Mouse (Mus musculus): Measurements from ENCODE around the gene Gpr108. TPM values are rescaled to one million over a fixed set of nuclear protein-coding genes. Genes with fewer than 3 reads are reported as not detected.

Gpr108 gene
- polyA plus RNA-seq, 1 experiment from 2014 or later: 37.0 TPM

GRCm38 (mm10) chr17:57250461-57251160, 2.4 kb upstream of the Gpr108 start:
- H3K9ac ChIP-seq (ENCODE audit: low read depth, low read length): peak overlapping the region; percentile 81
- H3K27ac ChIP-seq (ENCODE audit: low read length): peak overlapping the region; percentile 40
- no peak for ATAC-seq
- H3K36me3 ChIP-seq (ENCODE audit: control insufficient read depth, insufficient read depth, low read length): peaks cover 12% of the 10 kb centered on the region
- H3K9me3 ChIP-seq (ENCODE audit: control insufficient read depth, low read length): no peaks in the 10 kb centered on the region
- peaks cover 21% of the 10 kb centered on the region for H3K4me1 ChIP-seq (ENCODE audit: control insufficient read depth, insufficient read depth, low read length)
- WGBS: 4% methylated on average over 33 of the region's 33 CpGs
- peak overlapping the region; percentile 88 for H3K4me3 ChIP-seq (ENCODE audit: low read length)
- H3K4me2 ChIP-seq (ENCODE audit: low read depth, low read length): peak overlapping the region; percentile 94
- no peaks in the 10 kb centered on the region for H3K27me3 ChIP-seq (replicated peaks; ENCODE audit: control insufficient read depth, insufficient read depth, low read length)

GRCm38 (mm10) chr17:57249186-57250181, 1.2 kb upstream of the Gpr108 start, which contains the start of gene Trip10:
Gene Trip10 (plus strand): TSS chr17:57249455.
- H3K4me1 ChIP-seq (ENCODE audit: control insufficient read depth, insufficient read depth, low read length): peaks cover 21% of the 10 kb centered on the region
- no peaks in the 10 kb centered on the region for H3K9me3 ChIP-seq (ENCODE audit: control insufficient read depth, low read length)
- WGBS: under 1% methylated on average over 50 of the region's 52 CpGs
- H3K4me2 ChIP-seq (ENCODE audit: low read depth, low read length): peak within 1 kb of the TSS; percentile 94
- H3K27me3 ChIP-seq (replicated peaks; ENCODE audit: control insufficient read depth, insufficient read depth, low read length): no peaks in the 10 kb centered on the region
- peak within 1 kb of the TSS; percentile 90 for H3K27ac ChIP-seq (ENCODE audit: low read length)
- peaks cover 6% of the 10 kb centered on the region for H3K36me3 ChIP-seq (ENCODE audit: control insufficient read depth, insufficient read depth, low read length)
- peak; percentile 40 for ATAC-seq
- H3K9ac ChIP-seq (ENCODE audit: low read depth, low read length): peak within 1 kb of the TSS; percentile 81
- peak within 1 kb of the TSS; percentile 88 for H3K4me3 ChIP-seq (ENCODE audit: low read length)

GRCm38 (mm10) chr17:57248771-57249170, 525 bp upstream of the Gpr108 start:
- Histone ChIP-seq H3K4me1 (ENCODE audit: control insufficient read depth, insufficient read depth, low read length) (peaks cover 21% of the 10 kb centered on the region), H3K36me3 (ENCODE audit: control insufficient read depth, insufficient read depth, low read length) (peaks cover 6% of the 10 kb centered on the region), H3K4me3 (ENCODE audit: low read length) (peak overlapping the region; percentile 88), H3K9ac (ENCODE audit: low read depth, low read length) (peak overlapping the region; percentile 71), H3K4me2 (ENCODE audit: low read depth, low read length) (peak overlapping the region; percentile 94), H3K27ac (ENCODE audit: low read length) (peak overlapping the region; percentile 90), H3K27me3 (replicated peaks; ENCODE audit: control insufficient read depth, insufficient read depth, low read length) (no peaks in the 10 kb centered on the region), H3K9me3 (ENCODE audit: control insufficient read depth, low read length) (no peaks in the 10 kb centered on the region)
- ATAC-seq: no peak
- 6% methylated on average over 13 of the region's 13 CpGs for WGBS

GRCm38 (mm10) chr17:57247393-57248200, 649 bp downstream of the Gpr108 start:
- under 1% methylated on average over 46 of the region's 46 CpGs for WGBS
- peaks cover 21% of the 10 kb centered on the region for H3K4me1 ChIP-seq (ENCODE audit: control insufficient read depth, insufficient read depth, low read length)
- peak; percentile 89 for ATAC-seq
- H3K27me3 ChIP-seq (replicated peaks; ENCODE audit: control insufficient read depth, insufficient read depth, low read length): no peaks in the 10 kb centered on the region
- H3K4me2 ChIP-seq (ENCODE audit: low read depth, low read length): peak overlapping the region; percentile 94
- H3K9me3 ChIP-seq (ENCODE audit: control insufficient read depth, low read length): no peaks in the 10 kb centered on the region
- H3K9ac ChIP-seq (ENCODE audit: low read depth, low read length): peak overlapping the region; percentile 95
- H3K4me3 ChIP-seq (ENCODE audit: low read length): peak overlapping the region; percentile 88
- peak overlapping the region; percentile 92 for H3K27ac ChIP-seq (ENCODE audit: low read length)
- H3K36me3 ChIP-seq (ENCODE audit: control insufficient read depth, insufficient read depth, low read length): peaks cover 9% of the 10 kb centered on the region

GRCm38 (mm10) chr17:57246663-57247392, 1.4 kb downstream of the Gpr108 start:
- peaks cover 11% of the 10 kb centered on the region for H3K36me3 ChIP-seq (ENCODE audit: control insufficient read depth, insufficient read depth, low read length)
- H3K27me3 ChIP-seq (replicated peaks; ENCODE audit: control insufficient read depth, insufficient read depth, low read length): no peaks in the 10 kb centered on the region
- peaks cover 21% of the 10 kb centered on the region for H3K4me1 ChIP-seq (ENCODE audit: control insufficient read depth, insufficient read depth, low read length)
- no peak for ATAC-seq
- H3K27ac ChIP-seq (ENCODE audit: low read length): peak overlapping the region; percentile 92
- H3K9me3 ChIP-seq (ENCODE audit: control insufficient read depth, low read length): no peaks in the 10 kb centered on the region
- H3K4me2 ChIP-seq (ENCODE audit: low read depth, low read length): peak overlapping the region; percentile 84
- H3K9ac ChIP-seq (ENCODE audit: low read depth, low read length): peak overlapping the region; percentile 95
- WGBS: 4% methylated on average over 18 of the region's 18 CpGs
- H3K4me3 ChIP-seq (ENCODE audit: low read length): peak overlapping the region; percentile 88

GRCm38 (mm10) chr17:57245311-57245929, 2.8 kb downstream of the Gpr108 start:
- Histone ChIP-seq H3K27ac (ENCODE audit: low read length) (no peak overlapping the region), H3K9me3 (ENCODE audit: control insufficient read depth, low read length) (no peaks in the 10 kb centered on the region), H3K4me3 (ENCODE audit: low read length) (no peak overlapping the region), H3K4me2 (ENCODE audit: low read depth, low read length) (no peak overlapping the region), H3K4me1 (ENCODE audit: control insufficient read depth, insufficient read depth, low read length) (peaks cover 15% of the 10 kb centered on the region), H3K36me3 (ENCODE audit: control insufficient read depth, insufficient read depth, low read length) (peaks cover 16% of the 10 kb centered on the region), H3K9ac (ENCODE audit: low read depth, low read length) (no peak overlapping the region), H3K27me3 (replicated peaks; ENCODE audit: control insufficient read depth, insufficient read depth, low read length) (no peaks in the 10 kb centered on the region)
- WGBS: 90% methylated on average over 10 of the region's 10 CpGs
- no peak for ATAC-seq

- H3K9me3 ChIP-seq (ENCODE audit: control insufficient read depth, low read length): no peaks in the 10 kb centered on the region
- H3K9ac ChIP-seq (ENCODE audit: low read depth, low read length): no peak overlapping the region
- no peak overlapping the region for H3K27ac ChIP-seq (ENCODE audit: low read length)
- peaks cover 16% of the 10 kb centered on the region for H3K36me3 ChIP-seq (ENCODE audit: control insufficient read depth, insufficient read depth, low read length)
- no peaks in the 10 kb centered on the region for H3K27me3 ChIP-seq (replicated peaks; ENCODE audit: control insufficient read depth, insufficient read depth, low read length)
- peaks cover 12% of the 10 kb centered on the region for H3K4me1 ChIP-seq (ENCODE audit: control insufficient read depth, insufficient read depth, low read length)
- no peak overlapping the region for H3K4me3 ChIP-seq (ENCODE audit: low read length)
- WGBS: 75% methylated on average over 10 of the region's 10 CpGs
- no peak overlapping the region for H3K4me2 ChIP-seq (ENCODE audit: low read depth, low read length)
- ATAC-seq: no peak
These were observed 4.4 kb downstream of the Gpr108 start for GRCm38 (mm10) chr17:57243650-57244370.

GRCm38 (mm10) chr17:57237181-57237580, 11.1 kb downstream of the Gpr108 start:
- peaks cover 32% of the 10 kb centered on the region for H3K36me3 ChIP-seq (ENCODE audit: control insufficient read depth, insufficient read depth, low read length)
- no peak overlapping the region for H3K27ac ChIP-seq (ENCODE audit: low read length)
- H3K4me3 ChIP-seq (ENCODE audit: low read length): no peak overlapping the region
- H3K9me3 ChIP-seq (ENCODE audit: control insufficient read depth, low read length): no peaks in the 10 kb centered on the region
- H3K4me2 ChIP-seq (ENCODE audit: low read depth, low read length): no peak overlapping the region
- WGBS: 87% methylated on average over 9 of the region's 9 CpGs
- H3K27me3 ChIP-seq (replicated peaks; ENCODE audit: control insufficient read depth, insufficient read depth, low read length): no peaks in the 10 kb centered on the region
- H3K4me1 ChIP-seq (ENCODE audit: control insufficient read depth, insufficient read depth, low read length): peaks cover 3% of the 10 kb centered on the region; the same call in 1 of the 2 replicates
- no peak overlapping the region for H3K9ac ChIP-seq (ENCODE audit: low read depth, low read length)
- ATAC-seq: no peak
